Mouse (Mus musculus) right cerebral cortex, postnatal 25 days (tissue): ENCODE measurements at regions not wholly inside any gene's neighbourhood (a gene's known extent, or its start where the extent isn't known, plus 50 kb on each side); places are given as distances from the start of the nearest gene placed in this dataset.

Experiments used
- DNase-seq: peaks from one replicate; pipeline ENCODE4 v3.0.0; 2022

GRCm38 (mm10) chr5:133198546-133198945 is 655.4 kb upstream of the Auts2 start:
- DNase-seq: no peak

DNA sequence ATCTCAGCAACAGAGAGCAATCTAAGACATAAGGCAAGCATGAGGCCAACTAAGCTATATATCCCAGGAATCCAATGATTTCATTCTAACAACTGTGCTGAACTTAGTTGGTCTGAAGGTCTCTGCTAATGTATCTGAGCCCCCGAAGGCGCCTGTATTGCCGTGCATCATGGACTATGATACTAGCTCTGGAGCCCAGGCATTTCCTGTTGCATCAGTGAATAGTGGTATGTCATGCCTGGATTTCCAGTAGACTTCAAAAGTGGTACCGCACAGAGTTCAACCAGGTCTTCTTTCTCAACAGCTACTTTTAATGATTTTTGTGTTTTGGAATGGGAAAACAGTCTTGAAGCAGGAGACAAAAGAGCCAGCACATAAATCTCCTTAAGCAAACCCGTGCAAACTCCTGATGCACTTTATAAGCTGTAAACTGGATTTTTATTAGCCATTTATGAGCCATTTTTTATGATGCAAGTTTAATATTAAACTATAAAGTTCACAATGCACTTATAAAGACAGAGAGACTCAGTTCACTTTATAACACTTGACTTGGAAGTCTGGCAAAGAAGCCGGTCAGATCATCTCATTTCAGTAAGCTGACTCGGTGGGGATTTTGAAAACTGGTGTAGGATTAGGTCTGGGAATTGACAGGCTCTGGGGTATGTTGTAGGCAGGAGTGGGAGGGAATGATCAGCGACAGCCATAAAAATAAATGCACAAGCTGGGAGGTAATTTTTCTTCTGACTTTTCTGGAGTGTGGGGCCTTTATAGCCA is 646.8 kb upstream of the Auts2 start:
- no peak for DNase-seq

DNA sequence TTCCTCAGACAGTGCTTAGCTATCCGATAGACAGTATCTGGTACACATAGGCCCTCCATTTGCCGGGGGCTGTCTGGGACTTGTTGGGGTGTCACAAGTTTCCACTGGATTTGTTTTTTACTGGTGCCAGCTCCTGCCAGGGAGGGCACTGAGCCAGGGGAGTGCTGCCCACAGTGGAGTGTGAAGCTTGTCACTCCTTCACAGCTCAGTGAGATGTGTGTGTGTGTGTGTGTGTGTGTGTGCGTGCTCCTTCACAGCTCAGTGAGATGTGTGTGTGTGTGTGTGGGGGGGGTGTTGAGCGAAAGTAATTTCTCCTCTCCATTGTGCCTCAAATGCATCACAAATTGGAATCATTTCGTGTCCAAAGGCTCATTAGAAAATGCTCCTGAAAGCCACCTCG is 632.5 kb upstream of the Auts2 start:
- DNase-seq: peak; percentile 41

DNA sequence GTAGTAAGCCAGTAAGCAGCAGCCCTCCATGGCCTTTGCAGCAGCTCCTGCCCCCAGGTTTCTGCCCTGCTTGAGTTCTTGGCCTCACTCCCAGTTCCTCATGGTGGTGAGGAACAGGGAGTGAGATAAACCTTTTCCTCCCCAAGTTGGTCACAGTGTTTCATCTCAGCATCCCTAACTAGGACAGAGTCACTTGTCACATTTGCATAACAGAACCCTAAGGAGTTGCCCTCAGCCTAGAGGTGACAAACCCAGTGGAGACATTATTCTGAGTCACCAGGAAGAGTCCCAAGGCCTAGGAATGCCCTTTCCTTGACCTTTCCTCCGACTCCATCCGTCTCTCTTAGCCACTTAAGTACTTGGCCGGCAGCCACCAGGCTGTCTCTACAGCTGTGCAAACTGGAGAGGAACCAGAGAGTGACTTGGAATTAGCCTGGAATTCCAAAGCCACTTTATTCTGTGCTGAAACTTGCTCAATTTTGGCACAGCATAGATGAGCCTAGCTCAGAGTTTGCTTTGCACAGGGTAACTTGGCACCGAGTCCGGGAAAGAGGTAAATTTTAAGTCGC is 630.1 kb upstream of the Auts2 start:
- DNase-seq: peak; percentile 43

DNA sequence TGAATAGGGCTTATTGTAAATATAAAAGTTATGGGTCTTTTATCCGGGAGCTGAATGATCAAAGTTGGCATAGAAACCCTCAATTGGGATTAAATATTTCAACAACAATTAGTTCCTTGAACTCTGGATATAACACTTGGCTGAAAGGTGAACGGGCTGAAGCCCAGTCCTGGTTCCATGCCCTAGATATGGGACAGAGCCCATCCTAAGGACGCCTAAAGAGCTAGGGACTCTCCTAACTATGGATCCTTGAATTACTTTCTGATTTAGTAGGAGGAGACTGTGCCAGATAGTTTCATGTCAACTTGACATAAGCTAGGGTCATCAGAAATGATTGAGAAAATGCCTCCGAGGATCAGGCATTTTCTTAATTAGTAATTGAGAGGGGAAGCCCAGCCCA is 629.5 kb upstream of the Auts2 start:
- no peak for DNase-seq

DNA sequence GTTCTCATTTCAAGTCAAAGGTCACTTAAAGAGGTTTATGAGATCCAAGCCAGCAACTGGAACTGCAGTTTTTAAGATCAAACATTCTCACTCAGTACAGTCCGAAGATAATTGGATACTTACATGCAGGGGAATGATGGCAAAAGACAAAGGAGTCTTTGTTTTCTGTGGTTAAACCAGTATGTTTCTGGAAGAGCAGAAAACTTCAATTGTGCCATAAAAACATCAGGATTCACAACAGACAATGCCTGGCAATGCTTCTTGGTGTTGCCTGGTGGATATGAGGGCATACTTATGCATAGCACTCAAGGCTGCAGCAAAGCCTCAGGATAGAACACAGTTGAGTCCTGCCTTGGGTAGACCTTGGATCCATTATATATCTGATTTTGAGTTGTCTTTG is 628.1 kb upstream of the Auts2 start:
- no peak for DNase-seq

DNA sequence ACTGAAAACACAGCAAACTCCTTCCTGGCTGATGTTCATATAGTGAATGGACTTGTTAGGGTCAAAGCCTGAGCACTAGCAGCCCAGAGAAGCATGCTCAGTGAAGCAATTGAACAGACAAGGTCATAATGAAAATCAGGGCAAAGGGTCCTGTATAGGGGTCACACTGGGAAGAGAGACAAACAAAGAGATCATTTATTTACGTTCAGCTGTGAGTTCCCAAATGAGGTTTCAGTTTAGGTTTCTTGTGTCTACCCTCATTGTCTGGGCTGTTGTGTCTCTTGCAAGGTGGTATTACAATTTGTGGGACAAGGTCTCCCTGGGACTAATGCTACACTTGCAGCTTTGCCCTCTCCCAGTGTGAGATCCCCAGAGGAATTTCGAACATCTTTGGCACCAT is 624.4 kb upstream of the Auts2 start:
- no peak for DNase-seq

- DNase-seq: no peak
Measured at GRCm38 (mm10) chr5:133167001-133167461, 623.9 kb upstream of the Auts2 start.

GRCm38 (mm10) chr5:133156115-133156857 is 613.1 kb upstream of the Auts2 start:
- peak; percentile 24 for DNase-seq

- no peak for DNase-seq
Measured at GRCm38 (mm10) chr5:133145996-133146395, 602.9 kb upstream of the Auts2 start.

DNA sequence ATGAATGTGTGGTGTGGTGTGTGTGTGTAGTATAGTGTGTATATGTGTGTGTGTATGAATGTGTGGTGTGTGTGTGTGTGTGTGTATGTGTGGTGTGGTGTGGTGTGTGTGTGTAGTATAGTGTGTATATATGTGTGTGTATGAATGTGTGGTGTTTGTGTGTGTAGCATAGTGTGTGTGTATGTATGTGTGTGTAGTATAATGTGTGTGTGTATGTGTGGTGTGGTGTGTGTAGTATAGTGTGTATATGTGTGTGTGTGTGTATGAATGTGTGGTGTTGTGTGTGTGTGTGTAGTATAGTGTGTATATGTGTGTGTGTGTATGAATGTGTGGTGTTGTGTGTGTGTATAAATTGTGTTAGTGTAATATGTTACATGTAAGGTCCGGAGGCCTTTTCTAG is 600.5 kb upstream of the Auts2 start:
- no peak for DNase-seq

DNA sequence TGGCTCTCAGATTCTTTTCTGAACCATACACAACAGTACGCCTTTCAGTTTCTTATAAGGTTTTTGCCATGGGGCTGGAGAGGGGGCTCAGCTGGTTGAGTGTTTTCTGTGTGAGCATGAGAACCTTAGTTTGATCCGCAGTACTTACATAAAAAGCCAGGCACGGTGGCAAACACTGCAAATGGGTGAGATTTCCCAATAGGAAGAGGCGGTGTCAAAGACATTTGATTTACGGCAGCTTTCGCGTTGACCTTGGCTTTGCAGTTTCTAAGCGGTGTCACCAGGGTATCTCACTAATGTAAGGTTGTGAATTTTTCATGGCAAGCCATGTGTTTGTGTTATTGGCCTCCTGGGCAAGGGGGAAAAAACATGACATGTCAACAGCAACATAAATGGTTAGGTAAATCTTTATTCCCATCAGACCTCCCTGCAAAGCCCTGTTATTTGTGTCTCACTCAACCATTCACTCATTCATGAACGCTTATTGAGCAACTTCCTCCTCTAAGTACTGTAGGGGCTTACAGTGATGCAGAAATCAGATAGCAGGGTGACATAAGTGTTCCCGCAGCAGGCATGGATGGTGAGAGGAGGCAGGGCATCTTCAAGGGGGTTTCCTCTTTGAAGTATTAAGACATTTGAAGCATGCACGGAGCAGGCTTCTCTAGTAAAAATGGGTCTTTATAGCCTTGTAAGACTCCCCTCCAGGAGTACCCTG is 599.4 kb upstream of the Auts2 start:
- no peak for DNase-seq

DNA sequence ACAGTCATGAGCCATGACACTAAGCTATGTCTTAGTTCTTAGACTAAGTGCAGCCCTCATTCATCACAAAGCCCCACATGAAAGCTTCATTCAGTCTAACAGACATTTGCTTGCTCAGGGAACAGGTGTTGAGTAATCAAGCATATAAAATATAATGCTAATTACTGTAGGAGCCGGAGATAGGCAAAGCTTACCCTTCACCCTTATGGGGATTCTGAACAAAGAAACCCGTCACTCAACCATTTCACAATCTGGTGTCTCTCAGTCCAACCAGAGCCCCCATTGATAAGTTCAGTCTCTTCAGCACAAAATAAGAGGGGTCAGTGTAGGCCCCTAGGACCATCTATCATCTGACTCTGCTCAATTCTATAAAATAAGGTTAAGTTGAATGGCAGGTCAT is 587.9 kb upstream of the Auts2 start:
- DNase-seq: no peak

GRCm38 (mm10) chr5:133130316-133130715 is 587.2 kb upstream of the Auts2 start:
- no peak for DNase-seq

DNA sequence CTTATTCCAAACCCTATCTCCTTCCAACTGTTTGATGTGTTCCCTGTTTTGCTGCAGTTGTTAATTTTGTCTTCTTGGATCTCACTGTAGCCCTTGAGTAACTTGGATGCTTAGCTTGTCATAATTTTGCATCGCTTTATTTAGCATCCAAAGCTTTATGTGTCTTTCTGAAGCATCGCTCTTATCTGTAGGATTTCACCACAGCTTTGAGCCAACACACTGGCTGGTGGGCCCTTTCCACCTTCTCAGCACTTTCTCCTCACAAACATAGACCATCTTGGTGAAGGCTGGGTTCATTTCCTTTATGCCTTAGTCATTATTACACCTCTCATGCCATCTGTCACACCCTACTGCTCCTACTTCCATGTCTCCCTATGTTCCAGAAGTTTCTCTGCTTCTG is 581.1 kb upstream of the Auts2 start:
- DNase-seq: peak; percentile 13

DNA sequence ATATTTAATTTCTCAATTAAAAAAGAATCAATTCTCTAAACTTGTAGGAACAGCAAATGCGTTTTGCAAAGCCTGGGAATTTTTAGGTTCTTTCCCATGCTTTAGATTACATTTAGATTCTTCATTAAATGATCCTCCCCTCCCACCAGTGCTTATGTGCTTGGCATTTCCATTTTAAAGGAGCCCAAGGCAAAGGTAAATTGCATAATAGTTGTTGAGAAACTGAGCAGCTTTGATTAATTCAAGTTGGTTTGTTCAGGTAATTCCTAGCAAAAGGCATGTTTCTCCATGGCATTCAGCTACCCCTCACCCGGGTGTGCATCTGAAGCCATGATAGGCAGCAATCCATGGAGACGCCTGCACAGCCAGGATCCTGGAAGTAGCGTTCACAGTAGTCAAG is 570.8 kb upstream of the Auts2 start:
- no peak for DNase-seq

GRCm38 (mm10) chr5:133113183-133113582 is 570.0 kb upstream of the Auts2 start:
- no peak for DNase-seq

DNA sequence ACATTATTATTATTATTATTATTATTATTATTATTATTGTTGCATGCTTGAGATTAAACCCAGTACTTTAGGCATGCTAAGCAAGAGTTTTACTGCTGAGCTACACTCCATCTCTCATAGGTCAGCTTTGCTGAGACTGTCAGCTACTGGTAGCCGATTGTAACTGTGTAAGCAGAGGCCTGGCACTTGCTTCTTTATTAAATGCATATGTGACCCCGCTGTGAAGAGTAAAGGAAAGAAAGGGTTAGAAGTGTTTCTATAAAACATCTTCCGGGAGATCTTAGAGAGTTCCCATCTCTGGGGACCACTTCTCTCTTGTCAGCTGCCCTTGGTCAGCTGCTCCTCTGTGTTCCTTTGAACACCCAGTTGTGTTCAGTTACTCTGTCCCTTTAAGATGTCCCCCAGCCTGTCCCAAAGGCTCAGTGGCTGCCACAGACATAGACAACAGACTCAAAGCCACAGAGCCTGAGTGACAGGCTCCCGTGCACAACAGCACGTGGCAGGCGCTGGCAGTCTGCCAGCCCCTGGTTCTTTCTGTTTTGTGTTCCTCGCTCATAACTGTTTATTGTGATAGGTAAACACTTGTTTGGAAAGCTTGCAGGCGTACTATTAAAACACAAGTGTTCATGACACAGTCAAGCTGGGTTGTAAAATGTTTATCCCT is 563.7 kb upstream of the Auts2 start:
- DNase-seq: peak; percentile 4

DNA sequence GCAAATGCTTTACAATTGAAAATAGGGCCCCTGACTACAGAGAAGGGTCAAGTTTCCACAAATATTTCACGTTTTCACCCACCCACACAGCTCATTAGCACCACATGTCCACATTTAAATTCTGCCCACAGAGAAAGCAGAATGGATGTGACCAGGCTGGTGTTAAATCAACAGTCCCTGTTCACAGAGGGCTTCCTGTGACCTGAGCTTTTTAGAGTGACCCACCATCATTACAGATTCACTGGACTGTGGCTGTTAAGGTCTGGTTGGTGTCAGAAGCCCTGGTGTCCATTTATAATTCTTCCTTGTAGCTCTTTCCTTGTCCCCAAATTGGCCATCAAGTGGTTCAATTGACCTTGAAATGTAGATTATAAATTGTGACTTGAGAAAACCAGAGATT is 553.2 kb upstream of the Auts2 start:
- DNase-seq: no peak

DNA sequence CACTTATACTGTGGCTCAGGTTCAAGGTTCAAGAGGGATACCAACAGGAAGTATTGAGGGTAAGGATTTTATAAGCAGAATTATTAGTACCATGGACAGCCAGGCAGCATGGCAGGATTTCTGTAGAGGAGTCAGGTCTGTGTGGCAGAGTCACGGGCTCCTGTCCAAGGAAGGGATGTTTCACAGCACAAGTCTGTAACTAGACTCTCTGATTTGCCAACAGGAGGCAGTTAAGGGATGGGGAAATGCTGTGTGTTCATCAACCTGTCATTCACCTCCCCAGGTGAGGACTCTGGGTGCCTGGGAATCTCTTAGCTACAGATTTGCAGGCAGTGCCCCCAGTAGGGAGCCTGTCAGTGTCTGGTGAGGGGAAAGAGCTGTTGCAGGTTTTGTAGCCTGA is 541.7 kb upstream of the Auts2 start:
- no peak for DNase-seq

DNA sequence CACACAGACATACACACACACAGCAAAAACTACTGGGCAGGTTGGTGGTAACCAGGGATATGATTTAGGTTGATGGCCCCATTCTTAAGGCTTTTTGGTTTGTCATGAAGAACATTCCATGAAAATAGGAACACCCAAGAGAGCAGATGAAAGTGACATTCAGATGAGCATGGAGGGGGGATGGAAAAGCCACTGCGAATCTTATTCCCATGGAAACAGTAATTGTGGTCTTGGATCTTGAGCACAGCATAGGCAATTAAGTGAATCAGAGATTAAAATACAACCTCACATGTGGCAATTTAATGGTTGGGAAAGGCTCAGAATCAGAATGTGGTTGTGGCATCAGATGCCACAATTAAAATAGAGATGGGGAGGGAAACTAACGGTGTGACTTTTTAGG is 537.6 kb upstream of the Auts2 start:
- DNase-seq: no peak

DNA sequence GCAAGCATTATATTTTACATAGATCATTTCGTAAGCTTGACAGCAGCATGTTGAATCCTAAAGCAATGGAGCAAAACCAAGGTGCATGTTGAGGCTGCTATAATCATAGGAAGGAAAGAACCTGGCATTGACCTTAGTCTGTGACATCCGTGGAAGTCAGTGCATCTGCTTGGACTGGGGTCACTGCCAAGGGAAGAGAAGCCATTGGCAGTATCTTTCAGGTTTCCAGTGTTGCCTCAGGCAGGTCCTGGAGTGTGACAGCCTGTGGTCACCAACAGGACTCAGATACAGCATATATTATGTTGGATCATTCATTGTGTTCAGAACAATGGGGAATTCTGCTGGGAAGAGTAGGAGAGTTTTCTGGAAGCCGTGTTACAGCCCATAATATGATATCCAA is 535.8 kb upstream of the Auts2 start:
- DNase-seq: no peak

- DNase-seq: no peak
Measured at GRCm38 (mm10) chr5:133078390-133078789, 535.2 kb upstream of the Auts2 start.
